Mouse (Mus musculus): ENCODE measurements at regions not wholly inside any gene's neighbourhood (a gene's known extent, or its start where the extent isn't known, plus 50 kb on each side); places are given as distances from the start of the nearest gene placed in this dataset.

DNA sequence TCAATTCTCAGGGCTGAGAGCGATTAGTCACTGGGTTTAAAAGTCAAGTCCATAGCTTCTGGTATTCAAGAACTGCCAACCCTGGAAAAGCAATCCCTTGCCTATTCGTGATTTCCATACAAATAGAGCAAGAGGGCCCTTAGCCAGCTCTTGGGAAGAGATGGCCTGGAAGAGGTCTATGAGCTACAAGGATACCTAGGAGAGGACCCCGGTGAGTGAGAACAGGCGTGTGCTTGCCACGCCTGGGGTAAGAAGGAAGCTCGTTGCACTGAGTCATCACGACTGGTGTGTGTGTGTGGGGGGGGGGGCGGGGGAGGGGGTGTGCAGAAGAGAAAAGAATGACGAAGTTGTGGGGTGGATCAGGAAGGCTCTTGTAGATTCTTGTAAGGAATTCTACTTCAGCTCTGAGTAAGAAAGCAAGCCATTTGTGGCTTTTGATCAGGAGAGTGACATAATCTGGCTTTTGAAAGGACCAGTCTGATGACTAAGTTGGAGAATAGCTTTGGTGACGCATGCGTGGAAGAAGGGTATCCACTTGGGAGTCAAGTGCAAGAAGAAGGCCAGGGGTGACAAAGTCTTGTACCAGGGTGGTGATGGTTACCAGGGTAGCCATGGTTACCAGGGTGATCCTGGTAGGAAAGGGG is 113.7 kb downstream of the Phlda1 start:
- no peak for TF ChIP-seq CTCF (IDR thresholded peaks at IDR 0.05; ENCODE audit: low read depth)
- no peak for TF ChIP-seq EP300 (IDR thresholded peaks at IDR 0.05; ENCODE audit: low read depth)

All from heart, postnatal 0 days (tissue).